Mouse (Mus musculus) neutrophil, adult 59 days (primary cell): ENCODE results near the gene Cdkal1. TPM values are rescaled to one million over a fixed set of nuclear protein-coding genes. Genes with fewer than 3 reads are reported as not detected.

Experiments used
- total RNA-seq, 2 experiments: library from RNA; stranded (reverse); gene quantifications; 1 replicate in 1 of 2; 2 replicates in 1 of 2; pipeline ENCODE4 v1.2.4; 2023

Cdkal1 gene
- 10 to 100 TPM; 16.5 to 20.8 TPM for total RNA-seq

DNA sequence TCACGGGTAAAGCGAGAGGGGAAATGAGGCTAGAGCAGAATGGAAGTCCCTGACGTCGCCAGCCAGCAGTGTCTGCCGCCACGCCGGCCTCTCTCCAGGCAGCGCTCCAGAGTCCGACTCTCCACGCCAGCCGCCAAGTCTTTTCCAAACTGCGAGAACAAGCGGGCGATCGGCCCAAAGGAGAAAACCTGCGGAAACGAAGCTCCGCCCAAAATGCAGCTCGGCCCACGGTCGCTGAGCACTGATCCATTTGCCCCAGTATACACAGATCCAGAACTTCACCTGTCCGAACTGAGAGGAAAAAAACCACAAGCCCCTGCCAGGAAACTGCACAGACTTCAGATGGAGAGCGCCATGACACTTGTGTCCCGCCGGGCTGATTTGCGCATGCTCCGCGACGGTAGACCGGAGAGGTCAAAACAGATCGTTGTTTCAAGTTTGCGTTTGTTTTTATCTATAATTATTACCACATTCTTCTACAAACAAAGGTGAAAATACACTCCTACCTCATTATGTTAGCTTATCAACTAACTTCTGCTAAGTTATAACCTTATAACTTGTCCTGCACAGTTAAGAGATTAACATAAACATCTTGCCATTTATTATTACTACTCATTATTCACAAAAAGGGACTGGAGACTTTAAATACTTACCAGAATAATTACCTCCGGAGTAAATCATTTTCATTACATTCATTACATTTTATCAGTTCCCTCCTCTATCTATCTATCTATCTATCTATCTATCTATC lies at the start of gene Cdkal1:
Gene Cdkal1 (minus strand): TSS at position 394 of the 751 bp plus-strand sequence.

Other genes starting within 250 kb of the Cdkal1 start
- gene E2f3, start 130.4 kb upstream of the Cdkal1 start, total RNA-seq, result 1 to 10 TPM; 8.1 to 8.8 TPM